Mouse (Mus musculus) Muller cell, postnatal 12 days (primary cell): ENCODE measurements around the gene Pola2.

Source experiments
- DNase-seq: peaks from one replicate; pipeline ENCODE4 v3.0.0-alpha.2; 2015; ENCODE audit errors: inconsistent ontology term

Gene Pola2

DNA sequence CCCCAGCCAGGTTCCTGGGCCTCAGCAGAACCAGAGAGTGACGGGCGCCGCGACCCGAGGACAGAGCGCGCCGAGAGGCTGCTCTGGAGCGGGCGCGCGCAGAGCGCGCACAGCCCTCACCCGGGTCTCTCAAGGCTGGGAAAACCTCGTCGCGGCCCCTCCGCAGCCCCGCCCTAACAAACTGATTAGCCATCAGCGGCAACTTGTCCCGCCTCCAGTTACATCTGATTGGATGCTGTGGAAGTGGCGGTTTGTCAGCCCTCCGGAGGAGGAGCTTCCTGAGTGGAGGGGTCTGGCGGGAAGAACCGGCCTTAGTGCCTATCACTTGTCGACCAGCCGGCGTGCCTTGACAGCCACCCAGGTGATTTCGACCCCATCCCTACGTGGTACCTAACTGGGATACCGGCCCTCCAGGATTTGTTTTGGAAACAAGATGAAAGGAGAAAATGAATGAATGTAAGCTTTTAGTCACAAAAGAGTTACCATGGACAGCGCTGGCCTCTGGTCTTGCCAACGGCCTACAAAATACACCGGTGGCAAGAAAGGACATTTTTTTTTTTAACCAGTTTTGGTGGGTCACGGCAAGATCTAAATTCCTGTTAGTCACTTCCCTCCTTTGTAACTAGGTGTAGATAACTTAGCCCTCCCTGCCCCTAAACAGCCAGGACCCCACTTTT, 69.9 kb downstream of the Pola2 start, which contains the start of gene Tigd3:
Tigd3 (minus strand) TSS at position 148 of the 677 bp plus-strand sequence.
- peak; percentile 96 for DNase-seq

DNA sequence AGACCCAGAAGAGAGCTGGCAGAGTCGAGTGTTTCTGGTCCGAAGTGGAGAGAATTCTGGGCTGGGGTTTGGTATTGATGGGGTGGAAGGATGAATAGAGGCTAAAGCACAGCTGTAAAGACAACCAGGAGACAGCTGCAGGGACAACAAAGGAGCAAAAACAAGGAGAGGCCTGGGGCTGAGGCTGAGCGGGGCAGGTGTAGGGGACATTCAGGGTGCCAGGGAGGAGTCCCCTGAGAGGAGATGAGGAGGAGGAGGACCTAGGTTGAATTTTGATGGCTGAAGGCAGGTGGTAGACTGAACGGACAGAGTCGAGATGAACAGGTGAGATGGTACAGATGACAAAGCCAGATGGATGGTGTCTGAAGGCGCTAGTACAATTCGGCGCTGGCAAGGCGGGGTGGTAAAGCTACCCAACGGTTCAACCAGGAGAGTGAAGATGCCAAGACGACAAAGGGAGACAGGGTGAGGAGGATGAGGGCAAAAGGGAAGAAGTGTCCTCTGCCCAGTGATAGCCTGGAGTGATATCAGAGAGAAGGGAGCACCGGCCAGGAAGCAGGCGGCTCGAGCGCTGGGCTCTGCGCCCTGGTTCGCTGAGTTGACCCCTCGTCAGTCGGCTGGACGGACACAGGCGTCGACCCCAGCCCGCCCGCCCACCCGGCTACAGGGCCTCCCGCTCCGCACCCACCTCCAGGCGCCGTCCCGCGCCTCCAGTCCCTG, 70.6 kb downstream of the Pola2 start:
- no peak for DNase-seq

DNA sequence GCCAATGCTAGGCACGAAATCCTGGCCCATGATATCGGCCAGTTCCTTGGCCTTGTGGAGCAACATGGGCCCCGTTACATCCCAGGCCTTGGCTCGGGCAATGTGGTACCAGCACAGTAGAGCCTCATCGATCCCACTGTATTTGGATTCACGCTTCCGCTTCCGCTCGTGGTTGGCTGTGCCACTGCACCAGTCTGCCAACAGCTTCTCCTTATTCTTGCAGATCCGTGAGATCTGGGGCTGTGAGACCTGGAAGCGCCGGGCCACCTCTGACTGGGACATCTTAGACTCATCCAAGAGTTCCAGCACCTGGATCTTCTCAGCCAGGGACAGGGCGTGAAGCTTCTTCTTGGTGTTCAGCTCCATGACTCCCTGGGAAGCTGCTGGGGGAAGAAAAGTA, 71.3 kb downstream of the Pola2 start:
- DNase-seq: no peak

DNA sequence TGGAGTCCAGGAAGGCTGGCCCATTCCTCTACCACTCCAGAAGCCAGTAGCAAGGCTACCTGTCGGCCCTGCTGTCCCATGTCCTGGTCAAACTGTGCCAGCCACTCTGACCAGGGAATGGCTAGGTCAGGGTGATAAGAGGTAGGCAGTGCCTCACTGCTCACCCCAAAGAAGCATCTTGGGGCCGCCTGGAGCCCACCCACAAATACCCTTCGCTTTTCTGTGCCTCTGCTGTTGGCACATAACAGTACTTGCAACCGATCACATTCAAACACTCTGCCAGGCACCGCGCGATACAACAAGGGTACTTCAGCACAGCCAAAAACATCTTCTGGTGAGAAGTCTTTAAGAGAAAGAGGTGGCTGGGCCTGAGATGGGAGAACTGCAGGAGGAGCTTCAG, 71.7 kb downstream of the Pola2 start:
- no peak for DNase-seq

DNA sequence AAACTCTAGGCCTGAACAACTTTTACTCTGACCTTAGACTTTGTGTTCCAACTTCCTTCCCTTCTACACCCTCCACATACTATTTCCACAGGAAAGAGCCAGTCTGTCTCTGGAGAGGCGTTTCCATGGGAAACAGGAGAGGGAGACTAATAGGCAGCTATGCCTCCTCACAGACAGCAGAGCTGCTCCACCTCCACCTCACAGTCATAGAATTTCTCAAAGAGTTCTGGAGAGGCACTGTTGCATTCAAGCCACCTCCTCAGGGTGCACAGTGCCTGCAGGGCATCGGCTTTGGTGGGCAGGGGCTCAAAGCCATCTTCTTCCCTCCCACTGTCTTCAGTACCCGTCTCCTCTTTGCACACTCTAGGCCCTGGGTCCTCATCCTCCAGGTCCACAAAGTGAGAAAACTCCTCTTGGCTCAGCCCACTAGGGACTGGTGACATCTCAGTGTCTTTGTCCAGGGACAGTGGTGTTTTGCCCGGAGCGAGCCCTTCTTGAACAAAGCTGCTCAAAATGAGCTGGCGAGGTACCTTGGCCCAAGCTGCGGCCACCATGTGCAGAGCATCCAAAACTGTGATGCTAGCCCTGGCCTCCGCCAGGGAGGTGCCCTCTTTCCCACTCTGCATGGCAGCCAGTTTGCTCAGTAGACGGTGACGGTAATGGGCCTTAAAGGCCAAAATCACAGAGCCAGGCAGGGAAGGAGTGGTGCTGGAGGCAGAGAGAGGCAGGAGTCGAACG, 72.3 kb downstream of the Pola2 start:
- DNase-seq: no peak
